Mouse (Mus musculus): ENCODE measurements around the gene Plcb2. TPM values are rescaled to one million over a fixed set of nuclear protein-coding genes. Genes with fewer than 3 reads are reported as not detected.

Plcb2 gene
- polyA plus RNA-seq, 1 experiment from 2014 or later: 0.44 TPM

GRCm38 (mm10) chr2:118669785-118670184, 58.5 kb downstream of the Plcb2 start:
- H3K36me3 ChIP-seq (replicated peaks): no peaks in the 10 kb centered on the region
- no peaks in the 10 kb centered on the region for H3K9me3 ChIP-seq
- H3K4me1 ChIP-seq: peaks cover 32% of the 10 kb centered on the region
- H3K27ac ChIP-seq (replicated peaks): no peak overlapping the region
- peaks cover 61% of the 10 kb centered on the region for H3K27me3 ChIP-seq (replicated peaks; ENCODE audit: low read depth, poor library complexity, severe bottlenecking)
- DNase-seq (ENCODE audit: low spot score): no peak
- WGBS: 42% methylated on average over 2 of the region's 2 CpGs
- H3K4me3 ChIP-seq: no peak overlapping the region

GRCm38 (mm10) chr2:118669245-118669644, 59.0 kb downstream of the Plcb2 start:
- 53% methylated on average over 6 of the region's 6 CpGs for WGBS
- H3K36me3 ChIP-seq (replicated peaks): no peaks in the 10 kb centered on the region
- DNase-seq (ENCODE audit: low spot score): peak; percentile 27
- H3K27ac ChIP-seq (replicated peaks): no peak overlapping the region
- no peak overlapping the region for H3K4me3 ChIP-seq
- no peaks in the 10 kb centered on the region for H3K9me3 ChIP-seq
- peaks cover 29% of the 10 kb centered on the region for H3K4me1 ChIP-seq
- peaks cover 61% of the 10 kb centered on the region for H3K27me3 ChIP-seq (replicated peaks; ENCODE audit: low read depth, poor library complexity, severe bottlenecking)

GRCm38 (mm10) chr2:118667181-118667580, 61.1 kb downstream of the Plcb2 start:
- Histone ChIP-seq H3K27ac (replicated peaks) (no peak overlapping the region), H3K4me3 (no peak overlapping the region), H3K27me3 (replicated peaks; ENCODE audit: low read depth, poor library complexity, severe bottlenecking) (peaks cover 61% of the 10 kb centered on the region), H3K4me1 (peaks cover 44% of the 10 kb centered on the region), H3K36me3 (replicated peaks) (no peaks in the 10 kb centered on the region), H3K9me3 (no peaks in the 10 kb centered on the region)
- WGBS: 69% methylated on average over 5 of the region's 5 CpGs
- no peak for DNase-seq (ENCODE audit: low spot score)

GRCm38 (mm10) chr2:118665616-118666015, 62.6 kb downstream of the Plcb2 start:
- H3K27me3 ChIP-seq (replicated peaks; ENCODE audit: low read depth, poor library complexity, severe bottlenecking): peaks cover 61% of the 10 kb centered on the region
- 88% methylated on average over 4 of the region's 4 CpGs for WGBS
- DNase-seq (ENCODE audit: low spot score): no peak

GRCm38 (mm10) chr2:118664975-118665516, 63.2 kb downstream of the Plcb2 start:
- Histone ChIP-seq H3K4me3 (no peak overlapping the region), H3K27me3 (replicated peaks; ENCODE audit: low read depth, poor library complexity, severe bottlenecking) (peaks cover 61% of the 10 kb centered on the region), H3K4me1 (peaks cover 46% of the 10 kb centered on the region), H3K9me3 (no peaks in the 10 kb centered on the region), H3K27ac (replicated peaks) (no peak overlapping the region), H3K36me3 (replicated peaks) (no peaks in the 10 kb centered on the region)
- 69% methylated on average over 3 of the region's 3 CpGs for WGBS
- no peak for DNase-seq (ENCODE audit: low spot score)

More at GRCm38 (mm10) chr2:118665616-118666015, 62.6 kb downstream of the Plcb2 start:
- Histone ChIP-seq H3K36me3 (replicated peaks) (no peaks in the 10 kb centered on the region), H3K4me3 (no peak overlapping the region), H3K4me1 (peaks cover 44% of the 10 kb centered on the region), H3K27ac (replicated peaks) (no peak overlapping the region), H3K9me3 (no peaks in the 10 kb centered on the region)

- Histone ChIP-seq H3K36me3 (replicated peaks) (no peaks in the 10 kb centered on the region), H3K27ac (replicated peaks) (peak overlapping the region; percentile 67), H3K27me3 (replicated peaks; ENCODE audit: low read depth, poor library complexity, severe bottlenecking) (peaks cover 61% of the 10 kb centered on the region), H3K4me3 (peak overlapping the region; percentile 60), H3K4me1 (peaks cover 49% of the 10 kb centered on the region), H3K9me3 (no peaks in the 10 kb centered on the region)
- peak; percentile 18 for DNase-seq (ENCODE audit: low spot score)
- WGBS: 47% methylated on average over 19 of the region's 19 CpGs
Observed at GRCm38 (mm10) chr2:118663804-118664766, 64.2 kb downstream of the Plcb2 start.

- Histone ChIP-seq H3K27ac (replicated peaks) (peak within 1 kb of the TSS; percentile 67), H3K4me1 (peaks cover 52% of the 10 kb centered on the region), H3K27me3 (replicated peaks; ENCODE audit: low read depth, poor library complexity, severe bottlenecking) (peaks cover 64% of the 10 kb centered on the region), H3K36me3 (replicated peaks) (no peaks in the 10 kb centered on the region), H3K4me3 (peak within 1 kb of the TSS; percentile 60), H3K9me3 (no peaks in the 10 kb centered on the region)
- DNase-seq (ENCODE audit: low spot score): peak; percentile 47
- WGBS: 2% methylated on average over 37 of the region's 37 CpGs
Observed at GRCm38 (mm10) chr2:118662902-118663803, 65.1 kb downstream of the Plcb2 start, which contains the start of gene Pak6. Gene Pak6 (plus strand): TSS chr2:118663303.

GRCm38 (mm10) chr2:118661891-118662290, 66.3 kb downstream of the Plcb2 start:
- Histone ChIP-seq H3K27me3 (replicated peaks; ENCODE audit: low read depth, poor library complexity, severe bottlenecking) (peaks cover 66% of the 10 kb centered on the region), H3K4me1 (peaks cover 50% of the 10 kb centered on the region), H3K4me3 (no peak overlapping the region), H3K9me3 (no peaks in the 10 kb centered on the region), H3K27ac (replicated peaks) (no peak overlapping the region), H3K36me3 (replicated peaks) (no peaks in the 10 kb centered on the region)
- WGBS: 78% methylated on average over 9 of the region's 9 CpGs
- DNase-seq (ENCODE audit: low spot score): no peak

- WGBS: under 1% methylated on average over 4 of the region's 4 CpGs
Observed at GRCm38 (mm10) chr2:118659998-118660452, 68.2 kb downstream of the Plcb2 start.

GRCm38 (mm10) chr2:118659493-118659892, 68.7 kb downstream of the Plcb2 start:
- peak overlapping the region; percentile 54; the same call in 1 of the 2 replicates for H3K4me3 ChIP-seq
- no peaks in the 10 kb centered on the region for H3K9me3 ChIP-seq
- H3K4me1 ChIP-seq: peaks cover 51% of the 10 kb centered on the region
- 88% methylated on average over 12 of the region's 12 CpGs for WGBS
- no peak for DNase-seq (ENCODE audit: low spot score)
- peak overlapping the region; percentile 84 for H3K27ac ChIP-seq (replicated peaks)
- no peaks in the 10 kb centered on the region for H3K36me3 ChIP-seq (replicated peaks)
- H3K27me3 ChIP-seq (replicated peaks; ENCODE audit: low read depth, poor library complexity, severe bottlenecking): peaks cover 42% of the 10 kb centered on the region

More at GRCm38 (mm10) chr2:118659998-118660452, 68.2 kb downstream of the Plcb2 start:
- H3K36me3 ChIP-seq (replicated peaks): no peaks in the 10 kb centered on the region
- peak overlapping the region; percentile 54 for H3K4me3 ChIP-seq
- DNase-seq (ENCODE audit: low spot score): peak; percentile 66
- peaks cover 52% of the 10 kb centered on the region for H3K4me1 ChIP-seq
- peak overlapping the region; percentile 84 for H3K27ac ChIP-seq (replicated peaks)
- peaks cover 48% of the 10 kb centered on the region for H3K27me3 ChIP-seq (replicated peaks; ENCODE audit: low read depth, poor library complexity, severe bottlenecking)
- no peaks in the 10 kb centered on the region for H3K9me3 ChIP-seq

GRCm38 (mm10) chr2:118659077-118659476, 69.2 kb downstream of the Plcb2 start:
- H3K4me3 ChIP-seq: no peak overlapping the region
- peaks cover 38% of the 10 kb centered on the region for H3K27me3 ChIP-seq (replicated peaks; ENCODE audit: low read depth, poor library complexity, severe bottlenecking)
- 65% methylated on average over 1 of the region's 1 CpGs for WGBS
- no peaks in the 10 kb centered on the region for H3K9me3 ChIP-seq
- H3K36me3 ChIP-seq (replicated peaks): no peaks in the 10 kb centered on the region
- peak overlapping the region; percentile 84 for H3K27ac ChIP-seq (replicated peaks)
- DNase-seq (ENCODE audit: low spot score): no peak
- peaks cover 51% of the 10 kb centered on the region for H3K4me1 ChIP-seq

- Histone ChIP-seq H3K27ac (replicated peaks) (no peak overlapping the region), H3K36me3 (replicated peaks) (no peaks in the 10 kb centered on the region), H3K27me3 (replicated peaks; ENCODE audit: low read depth, poor library complexity, severe bottlenecking) (peaks cover 32% of the 10 kb centered on the region), H3K4me3 (no peak overlapping the region), H3K4me1 (peaks cover 46% of the 10 kb centered on the region), H3K9me3 (no peaks in the 10 kb centered on the region)
- peak; percentile 34 for DNase-seq (ENCODE audit: low spot score)
- 40% methylated on average over 4 of the region's 4 CpGs for WGBS
Observed at GRCm38 (mm10) chr2:118658457-118658856, 69.8 kb downstream of the Plcb2 start.

Measured in embryonic facial prominence, embryonic 10.5 days (tissue).